Mouse (Mus musculus) heart, adult 2 months (tissue): Measurements from ENCODE around the gene Ascc3. TPM values are rescaled to one million over a fixed set of nuclear protein-coding genes. Genes with fewer than 3 reads are reported as not detected.

ENCODE experiments used
- DNase-seq, 2 experiments: peaks; one replicate each; pipeline ENCODE4 v3.0.0; 2021
- H3K27ac ChIP-seq: fragments of 200-600 bp; 2 replicates; pipeline ENCODE4 v1.8.1; 2022
- H3K27me3 ChIP-seq: fragments of 200-500 bp; 2 replicates; pipeline ENCODE4 v1.6.1; 2012; ENCODE audit warnings: mild to moderate bottlenecking, low read length, inconsistent platforms, mixed read lengths; ENCODE audit not compliant: control insufficient read depth, insufficient read depth
- H3K36me3 ChIP-seq: fragments of 200-500 bp; 2 replicates; pipeline ENCODE4 v1.6.1; 2012; ENCODE audit warnings: low read length, inconsistent platforms; ENCODE audit not compliant: control insufficient read depth, insufficient read depth
- H3K4me1 ChIP-seq: fragments of 200-500 bp; 2 replicates; pipeline ENCODE4 v1.6.1; 2011; ENCODE audit warnings: low read length; ENCODE audit not compliant: control insufficient read depth, insufficient read depth
- H3K4me3 ChIP-seq: fragments of 200-600 bp; 2 replicates; pipeline ENCODE4 v1.8.1; 2022
- H3K79me2 ChIP-seq: fragments of 200-500 bp; replicated peaks from 2 replicates; pipeline ENCODE4 v1.6.1; 2012; ENCODE audit warnings: mild to moderate bottlenecking, inconsistent platforms, low read length, moderate library complexity, mixed read lengths; ENCODE audit not compliant: control insufficient read depth, insufficient read depth
- H3K9ac ChIP-seq: fragments of 200-500 bp; 2 replicates; pipeline ENCODE4 v1.6.1; 2012; ENCODE audit warnings: low read depth, mild to moderate bottlenecking, control low read depth, inconsistent platforms, low read length, mixed read lengths
- CTCF ChIP-seq: fragments of 200-600 bp; IDR thresholded peaks from 2 replicates; pipeline ENCODE4 v1.8.1; 2022; ENCODE audit warnings: antibody characterized with exemption, mild to moderate bottlenecking, moderate library complexity
- EP300 ChIP-seq: fragments of 200-500 bp; IDR thresholded peaks from 2 replicates; pipeline ENCODE4 v1.6.1; 2011; ENCODE audit warnings: low read depth, low read length, control low read depth; ENCODE audit not compliant: insufficient read depth
- POLR2A ChIP-seq: fragments of 200-500 bp; IDR thresholded peaks from 2 replicates; pipeline ENCODE4 v1.6.1; 2011; ENCODE audit warnings: mild to moderate bottlenecking, low read depth, low read length, control low read depth; ENCODE audit not compliant: insufficient read depth
- WGBS: fragments of 180-500 bp; shearing (Covaris S2); methylation state at CpG from one replicate; pipeline ENCODE4 v1.1.7; 2018; 5-methylcytosine and 5-hydroxymethylcytosine counted together
- intact Hi-C: fragments of 180-260 bp; cut with DNase I; formaldehyde crosslinking; loops from one replicate; pipeline ENCODE4 v1.15.1; 2025
- polyA plus RNA-seq: library from polyadenylated mRNA; depleted of rRNA; stranded (reverse); fragments of >200 nt; gene quantifications from 2 replicates; pipeline ENCODE4 v1.2.3, GENCODE M21; 2012
- total RNA-seq, 2 experiments: library from RNA; stranded (reverse); gene quantifications; 2 replicates each; pipeline ENCODE4 v1.2.3; 2021

Gene Ascc3
- total and polyA plus RNA-seq, 3 experiments, result 5.9 to 12.1 (median 11.0) TPM

DNA sequence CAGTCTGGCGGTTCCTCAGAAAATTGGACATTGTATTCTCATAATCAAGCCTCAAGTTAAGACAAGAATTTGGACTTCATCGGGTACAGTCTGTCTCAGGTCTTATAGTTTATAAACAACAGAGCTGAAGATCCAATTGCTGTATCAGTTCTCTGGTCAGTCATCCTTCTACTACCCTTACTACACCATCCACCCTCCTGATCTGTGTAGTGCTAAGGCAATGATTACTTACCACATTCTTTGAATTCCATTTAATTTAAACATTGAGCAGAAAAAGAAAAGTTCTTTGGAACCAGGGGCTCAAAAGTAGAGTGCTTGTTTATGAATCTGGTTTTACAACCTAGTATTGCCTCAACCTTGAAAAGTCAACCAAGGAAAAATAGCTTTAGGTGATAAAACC is 213.7 kb downstream of the Ascc3 start:
- Histone ChIP-seq H3K36me3 (no peaks in the 10 kb centered on the region), H3K4me1 (no peaks in the 10 kb centered on the region), H3K79me2 (no peaks in the 10 kb centered on the region), H3K9ac (no peak overlapping the region), H3K27ac (no peak overlapping the region), H3K4me3 (no peak overlapping the region), H3K27me3 (no peaks in the 10 kb centered on the region)
- TF ChIP-seq EP300 (no peak), POLR2A (no peak), CTCF (no peak)
- DNase-seq, result no peak
- intact Hi-C loops, result no loop called here
- 88% methylated on average over 2 of the region's 2 CpGs for WGBS

DNA sequence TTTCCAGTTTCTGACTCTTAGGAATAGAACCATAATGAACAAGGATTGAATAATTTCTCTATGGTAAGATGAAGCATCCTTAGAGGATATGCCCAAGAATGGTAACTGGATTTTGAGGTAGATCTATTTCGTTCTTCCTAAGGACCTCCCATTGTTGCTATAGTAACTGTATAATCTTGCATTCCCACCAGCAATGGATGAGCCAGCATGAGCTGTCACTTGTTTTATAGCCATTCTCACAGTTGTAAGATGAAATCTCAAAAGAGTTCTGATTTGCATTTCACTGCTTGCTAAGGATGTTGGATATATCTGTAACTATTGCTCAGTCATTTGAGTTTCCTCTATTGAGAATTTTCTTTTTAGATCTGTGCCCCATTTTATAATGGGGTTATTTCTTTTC is 229.9 kb downstream of the Ascc3 start:
- no peak overlapping the region for H3K9ac ChIP-seq
- no peak for TF ChIP-seq POLR2A
- intact Hi-C loops, result no loop called here
- no peak for DNase-seq
- H3K27me3 ChIP-seq, result no peaks in the 10 kb centered on the region
- no peak overlapping the region for H3K27ac ChIP-seq
- H3K4me3 ChIP-seq, result no peak overlapping the region
- no peaks in the 10 kb centered on the region for H3K79me2 ChIP-seq
- H3K36me3 ChIP-seq, result no peaks in the 10 kb centered on the region
- 100% methylated on average over 1 of the region's 1 CpGs for WGBS
- no peaks in the 10 kb centered on the region for H3K4me1 ChIP-seq

DNA sequence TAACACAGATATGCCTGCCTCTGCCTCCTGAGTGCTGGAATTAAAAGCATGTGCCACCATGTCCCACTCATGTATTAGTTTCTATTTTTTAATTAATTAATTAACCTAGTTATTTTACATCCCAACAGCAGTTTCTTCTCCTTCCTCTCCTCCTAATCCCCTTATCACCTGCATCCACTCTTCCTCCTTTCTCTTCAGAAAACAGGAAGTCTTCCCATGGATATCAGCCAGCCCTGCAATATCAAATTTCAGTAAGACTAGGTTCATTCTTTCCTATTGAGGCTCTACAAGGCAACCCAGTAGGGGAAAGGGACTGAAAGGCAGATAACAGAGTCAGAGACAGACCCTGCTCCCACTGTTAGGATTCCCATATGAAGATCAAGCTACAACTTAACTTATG is 234.4 kb downstream of the Ascc3 start:
- no peak for TF ChIP-seq CTCF
- TF ChIP-seq EP300, result no peak
- no peak for TF ChIP-seq POLR2A

DNA sequence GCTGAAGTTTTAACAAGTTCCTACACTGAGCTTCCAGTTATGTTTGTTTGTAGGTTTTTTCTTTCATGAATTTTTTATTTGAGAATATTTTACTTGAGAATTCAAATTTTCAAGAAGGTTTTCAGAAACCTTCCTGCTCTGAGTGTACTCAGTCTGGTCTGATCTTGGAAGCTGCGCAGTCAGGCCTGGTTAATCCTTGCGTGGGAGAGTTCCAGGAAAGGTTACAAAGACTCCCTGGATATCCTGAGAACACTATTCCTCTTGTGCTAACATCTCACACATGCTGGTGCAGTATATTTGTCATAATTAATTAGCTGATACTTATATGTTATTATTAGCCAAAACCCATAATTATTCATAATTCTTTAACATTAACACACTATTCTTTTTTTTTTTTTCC is 242.1 kb downstream of the Ascc3 start:
- no peak for DNase-seq
- Histone ChIP-seq H3K9ac (no peak overlapping the region), H3K4me1 (peaks cover 1% of the 10 kb centered on the region), H3K36me3 (no peaks in the 10 kb centered on the region; the same call in 1 of the 2 replicates), H3K4me3 (no peak overlapping the region), H3K27ac (no peak overlapping the region), H3K27me3 (no peaks in the 10 kb centered on the region), H3K79me2 (no peaks in the 10 kb centered on the region)
- TF ChIP-seq POLR2A (no peak), EP300 (no peak), CTCF (no peak)
- intact Hi-C loops, result no loop called here
- 67% methylated on average over 2 of the region's 2 CpGs for WGBS

More for the DNA sequence above, 234.4 kb downstream of the Ascc3 start:
- no peak for DNase-seq
- intact Hi-C loops, result no loop called here
- no peak overlapping the region for H3K9ac ChIP-seq
- H3K27ac ChIP-seq, result no peak overlapping the region
- no peak overlapping the region for H3K4me3 ChIP-seq
- no peaks in the 10 kb centered on the region for H3K4me1 ChIP-seq
- H3K79me2 ChIP-seq, result no peaks in the 10 kb centered on the region
- no peaks in the 10 kb centered on the region for H3K36me3 ChIP-seq
- H3K27me3 ChIP-seq, result no peaks in the 10 kb centered on the region

DNA sequence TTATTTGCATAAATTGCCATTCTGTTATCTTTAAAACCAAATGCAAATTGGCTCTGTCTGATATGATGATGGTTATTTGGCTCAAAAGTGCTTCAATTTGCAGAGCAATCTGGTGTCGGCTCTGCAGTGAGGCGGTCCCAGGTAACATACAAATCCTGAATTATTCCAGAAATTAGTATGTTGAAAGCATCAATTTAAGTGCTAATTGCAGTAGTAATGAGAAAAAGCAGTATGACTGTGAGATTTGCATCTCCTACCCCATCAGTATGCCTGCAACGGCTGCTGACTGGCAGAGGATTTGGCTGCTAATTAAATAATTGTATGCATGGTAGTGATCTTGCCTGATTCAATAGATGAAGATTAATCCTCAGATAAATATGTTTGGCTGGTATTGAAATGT is 250.9 kb downstream of the Ascc3 start:
- H3K79me2 ChIP-seq, result no peaks in the 10 kb centered on the region
- H3K9ac ChIP-seq, result no peak overlapping the region
- intact Hi-C loops, result no loop called here
- no peak overlapping the region for H3K27ac ChIP-seq
- no peaks in the 10 kb centered on the region for H3K27me3 ChIP-seq
- TF ChIP-seq EP300 (no peak), POLR2A (no peak), CTCF (no peak)
- no peak for DNase-seq
- 96% methylated on average over 3 of the region's 3 CpGs for WGBS
- no peaks in the 10 kb centered on the region for H3K4me1 ChIP-seq
- H3K36me3 ChIP-seq, result no peaks in the 10 kb centered on the region
- no peak overlapping the region for H3K4me3 ChIP-seq

DNA sequence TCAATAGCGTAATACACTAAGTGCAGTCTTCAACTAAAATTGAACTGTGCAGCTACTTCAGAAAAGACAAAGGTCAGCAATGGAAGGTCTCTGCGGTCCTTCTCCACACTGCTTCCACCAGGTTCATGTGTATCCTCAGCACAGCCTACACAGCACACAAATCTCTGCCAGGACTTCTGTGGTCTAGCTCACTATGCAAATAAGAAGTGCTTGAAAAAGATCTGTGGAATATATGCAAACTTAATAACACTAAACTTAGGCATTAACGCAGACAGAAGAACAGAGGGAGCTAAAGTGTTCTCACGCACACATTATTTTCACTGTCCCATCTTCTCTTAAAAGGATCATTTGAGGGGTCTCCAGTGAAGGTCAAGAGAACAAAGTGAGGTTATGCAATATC is 275.7 kb downstream of the Ascc3 start:
- Histone ChIP-seq H3K27ac (no peak overlapping the region), H3K36me3 (no peaks in the 10 kb centered on the region), H3K27me3 (no peaks in the 10 kb centered on the region), H3K4me1 (peaks cover 1% of the 10 kb centered on the region), H3K79me2 (no peaks in the 10 kb centered on the region), H3K4me3 (no peak overlapping the region), H3K9ac (no peak overlapping the region)
- 60% methylated on average over 4 of the region's 4 CpGs for WGBS
- no peak for DNase-seq
- intact Hi-C loops, result no loop called here
- no peak for TF ChIP-seq POLR2A
- no peak for TF ChIP-seq CTCF
- TF ChIP-seq EP300, result no peak
